Mouse (Mus musculus) liver, adult 2 months (tissue): Measurements from ENCODE around the gene Ndufs3.

Source experiments
- CTCF ChIP-seq: fragments of 200-500 bp; IDR thresholded peaks from 2 replicates; pipeline ENCODE4 v1.5.1; 2011; ENCODE audit warnings: low read depth, low read length, control low read depth
- POLR2A ChIP-seq: fragments of 200-500 bp; IDR thresholded peaks from 2 replicates; pipeline ENCODE4 v1.6.1; 2011; ENCODE audit warnings: low read length, control low read depth; ENCODE audit not compliant: insufficient read depth; ENCODE audit errors: extremely low read depth

DNA sequence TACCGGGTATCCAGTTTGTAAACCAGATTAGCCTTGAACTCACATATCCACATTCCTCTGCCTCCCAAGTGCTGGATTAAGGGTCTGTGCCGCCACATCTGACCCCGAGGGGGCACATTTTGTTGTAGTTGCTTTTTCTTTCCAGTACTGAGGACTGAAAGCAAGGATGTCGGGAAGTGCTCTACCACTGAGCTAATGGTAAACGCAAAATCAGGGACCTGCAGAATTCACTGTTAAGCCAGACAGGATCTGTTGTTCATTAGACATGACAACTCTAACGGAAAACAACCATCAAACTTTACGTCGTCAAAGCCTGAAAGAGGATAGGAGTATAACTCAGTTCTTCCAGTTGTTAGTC is 58.1 kb downstream of the Ndufs3 start:
- TF ChIP-seq CTCF (no peak), POLR2A (no peak)
